Mouse (Mus musculus): Measurements from ENCODE around the gene Rxfp4. TPM values are rescaled to one million over a fixed set of nuclear protein-coding genes. Genes with fewer than 3 reads are reported as not detected.

Rxfp4 gene
- polyA plus RNA-seq (2017; shearing (Covaris generic)): not detected

GRCm38 (mm10) chr3:88652846-88653515 is at the start of gene Rxfp4:
Gene Rxfp4, minus strand, starts transcription at chr3:88653142.

DNA sequence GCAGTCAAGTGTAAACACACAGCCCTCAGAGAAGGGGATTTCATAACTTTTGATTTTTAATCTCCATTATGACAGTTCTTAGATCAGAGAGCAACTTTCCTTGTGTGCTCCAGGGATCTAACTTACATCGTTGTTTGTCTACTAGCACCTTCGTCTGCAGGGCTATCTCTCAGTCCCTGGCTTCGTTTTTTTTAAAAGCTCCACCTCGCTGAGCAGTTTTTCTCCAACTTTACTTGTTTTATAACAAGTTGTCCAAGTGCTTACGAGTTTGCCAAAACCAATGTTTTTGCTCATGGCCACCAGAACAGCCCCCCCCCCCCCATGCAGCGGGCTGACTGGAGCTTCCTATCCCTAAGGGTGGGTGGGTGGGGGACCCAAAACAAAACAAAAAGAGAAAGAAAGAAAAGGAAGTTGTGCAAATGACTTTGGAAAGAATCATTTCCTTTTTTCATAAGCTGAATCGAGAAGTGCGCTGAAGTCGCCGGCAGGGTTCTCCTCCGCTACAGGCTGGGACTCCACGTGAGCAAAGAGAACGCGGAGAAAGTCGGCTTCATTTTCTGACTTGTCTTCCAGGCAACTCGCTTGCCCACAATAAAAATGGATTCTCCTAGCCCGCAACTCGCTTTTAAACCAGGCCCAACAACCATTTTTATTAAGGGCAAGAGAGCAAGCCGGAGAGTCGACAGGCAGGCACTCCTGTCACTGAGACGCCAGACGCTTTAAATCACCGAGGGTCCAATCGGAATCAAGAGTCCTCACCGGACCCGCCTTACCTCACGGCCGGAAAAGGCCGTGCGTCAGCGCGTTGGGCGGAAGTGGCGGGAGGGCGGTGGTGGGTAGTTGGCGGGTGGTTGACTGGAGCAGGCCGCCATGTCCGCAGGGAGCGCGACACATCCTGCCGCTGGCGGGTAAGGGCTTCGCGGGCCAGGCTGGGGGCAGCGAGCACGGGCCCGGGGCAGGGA is 32.3 kb upstream of the Rxfp4 start, which contains the start of gene Khdc4:
Gene Khdc4 (plus strand): TSS at position 824 of the 962 bp plus-strand sequence.

GRCm38 (mm10) chr3:88605666-88606065 is 47.3 kb downstream of the Rxfp4 start, which contains the start of gene Arhgef2:
Gene Arhgef2, plus strand, starts transcription at chr3:88605966.

Other genes with a start within 250 kb of the Rxfp4 start
- gene Pmf1, start 242.8 kb downstream of the Rxfp4 start, polyA plus RNA-seq (2017; shearing (Covaris generic)): 33.5 TPM
- gene Slc25a44, start 228.0 kb downstream of the Rxfp4 start, polyA plus RNA-seq (2017; shearing (Covaris generic)): 12.7 TPM
- 109 TPM for gene Sema4a, start 192.0 kb downstream of the Rxfp4 start, polyA plus RNA-seq (2017; shearing (Covaris generic))
- gene Lmna, start 143.2 kb downstream of the Rxfp4 start, polyA plus RNA-seq (2017; shearing (Covaris generic)): 125 TPM
- gene Mex3a, start 120.7 kb downstream of the Rxfp4 start, polyA plus RNA-seq (2017; shearing (Covaris generic)): not detected
- not detected for gene Rab25, start 104.8 kb downstream of the Rxfp4 start, polyA plus RNA-seq (2017; shearing (Covaris generic))
- gene Lamtor2, start 100.1 kb downstream of the Rxfp4 start, polyA plus RNA-seq (2017; shearing (Covaris generic)): 114 TPM
- gene Ubqln4, start 99.4 kb downstream of the Rxfp4 start, polyA plus RNA-seq (2017; shearing (Covaris generic)): 31.1 TPM
- gene Ssr2, start 77.3 kb downstream of the Rxfp4 start, polyA plus RNA-seq (2017; shearing (Covaris generic)): 56.5 TPM
- gene Arhgef2, start 47.2 kb downstream of the Rxfp4 start, polyA plus RNA-seq (2017; shearing (Covaris generic)): 74.7 TPM
- gene Khdc4, start 32.7 kb upstream of the Rxfp4 start, polyA plus RNA-seq (2017; shearing (Covaris generic)): 149 TPM
- gene Rit1, start 63.7 kb upstream of the Rxfp4 start, polyA plus RNA-seq (2017; shearing (Covaris generic)): 23.7 TPM
- gene Syt11, start 122.0 kb upstream of the Rxfp4 start, polyA plus RNA-seq (2017; shearing (Covaris generic)): 35.6 TPM
- gene Gon4l, start 182.1 kb upstream of the Rxfp4 start, polyA plus RNA-seq (2017; shearing (Covaris generic)): 22.0 TPM